Mouse (Mus musculus) subcutaneous adipose tissue, adult 2 months (tissue): ENCODE results near the gene Jph4. TPM values are rescaled to one million over a fixed set of nuclear protein-coding genes. Genes with fewer than 3 reads are reported as not detected.

Experiments
- polyA plus RNA-seq: library from polyadenylated mRNA; depleted of rRNA; stranded (reverse); fragments of >200 nt; gene quantifications from 2 replicates; pipeline ENCODE4 v1.2.3, GENCODE M21; 2012; ENCODE audit warnings: low replicate concordance; rRNA removed

Gene Jph4
- 0.60 and 9.7 TPM in 2 replicates for polyA plus RNA-seq

DNA sequence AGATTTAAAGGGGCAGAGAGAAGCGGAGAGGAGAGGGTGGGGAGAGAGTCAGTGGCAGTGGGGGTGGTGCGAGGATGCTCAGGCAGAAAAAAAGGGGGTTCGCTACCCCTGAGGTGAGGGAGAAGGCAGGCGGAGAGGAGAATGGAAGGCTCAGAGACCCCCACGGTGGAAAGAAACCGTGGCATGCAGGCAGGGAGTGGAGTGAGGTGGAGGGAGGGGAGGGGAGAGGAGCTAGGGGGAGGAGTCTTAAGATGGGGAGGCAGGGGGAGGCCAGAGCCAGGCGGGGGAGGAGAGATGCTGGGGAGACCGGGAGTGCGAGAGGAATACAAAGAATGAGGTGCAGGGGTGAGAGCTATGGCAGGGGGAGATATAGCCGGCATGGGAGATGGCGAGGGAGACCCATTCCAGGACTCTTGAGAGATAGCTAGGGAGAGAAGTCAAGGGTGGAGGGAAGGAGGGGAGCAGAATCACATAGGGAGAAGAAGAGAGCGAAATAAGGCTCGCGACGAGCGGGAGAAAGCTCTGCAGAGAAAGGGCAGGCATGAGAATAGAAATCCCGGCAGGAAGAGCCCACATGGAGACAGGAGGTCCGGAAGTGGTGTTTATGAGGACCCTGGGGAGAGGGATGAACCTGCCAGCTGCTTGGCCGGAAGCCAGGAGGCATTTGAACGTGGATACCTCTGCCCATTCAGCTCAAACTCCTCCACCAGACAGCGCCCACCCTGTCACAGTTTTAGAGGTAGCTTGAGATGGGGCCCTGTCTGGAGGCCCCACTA lies at the start of gene Jph4:
Gene Jph4, minus strand, starts transcription at position 511 of the 776 bp plus-strand sequence.

DNA sequence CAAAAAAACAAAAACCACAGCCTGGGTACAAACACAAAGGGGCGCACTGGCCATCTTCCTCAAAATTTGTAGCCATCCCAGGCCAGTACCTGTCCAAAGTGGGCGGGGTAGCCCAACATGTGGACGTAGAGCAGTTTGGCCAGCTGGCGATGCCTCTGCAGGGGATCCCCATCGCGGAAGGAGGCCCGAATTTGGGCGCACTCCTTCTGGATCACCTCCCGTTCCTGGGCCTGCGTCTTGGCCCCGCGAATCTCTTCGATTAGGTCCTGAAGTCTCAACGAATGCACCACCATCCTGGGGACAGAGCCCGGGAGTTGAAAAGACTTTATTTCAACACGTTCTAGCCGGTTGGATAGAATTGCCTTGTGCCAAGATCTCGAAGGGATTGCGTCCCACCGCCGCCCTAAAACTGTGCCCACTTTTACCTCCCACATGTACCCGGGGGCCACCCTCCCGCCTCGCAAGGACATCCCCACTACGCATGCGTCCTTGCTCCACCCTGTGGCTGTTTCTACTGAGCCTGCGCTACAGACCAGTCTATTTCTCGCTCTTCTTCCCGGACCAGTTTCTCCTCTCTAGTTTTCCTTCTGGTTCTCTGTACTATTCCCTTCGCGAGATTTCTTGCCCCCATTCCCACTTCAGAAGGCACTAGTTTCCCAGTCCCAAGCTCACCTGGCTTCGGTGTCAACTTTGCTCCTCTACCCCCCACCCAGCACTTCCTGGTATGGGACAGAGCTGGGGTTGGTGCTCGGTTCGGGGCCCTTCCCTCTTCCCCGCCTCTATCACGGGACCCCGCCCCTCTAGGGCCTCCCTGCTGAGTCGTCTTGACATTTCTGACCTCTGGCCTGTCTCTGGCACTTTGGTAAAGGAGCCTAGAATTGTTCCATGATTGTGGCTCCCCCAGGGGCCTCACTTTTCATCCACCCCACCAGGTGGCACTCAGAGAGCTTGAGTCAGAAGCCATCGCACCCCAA lies 10.6 kb downstream of the Jph4 start, which contains the start of gene Ap1g2:
Gene Ap1g2, minus strand, starts transcription at position 758 of the 974 bp plus-strand sequence.

DNA sequence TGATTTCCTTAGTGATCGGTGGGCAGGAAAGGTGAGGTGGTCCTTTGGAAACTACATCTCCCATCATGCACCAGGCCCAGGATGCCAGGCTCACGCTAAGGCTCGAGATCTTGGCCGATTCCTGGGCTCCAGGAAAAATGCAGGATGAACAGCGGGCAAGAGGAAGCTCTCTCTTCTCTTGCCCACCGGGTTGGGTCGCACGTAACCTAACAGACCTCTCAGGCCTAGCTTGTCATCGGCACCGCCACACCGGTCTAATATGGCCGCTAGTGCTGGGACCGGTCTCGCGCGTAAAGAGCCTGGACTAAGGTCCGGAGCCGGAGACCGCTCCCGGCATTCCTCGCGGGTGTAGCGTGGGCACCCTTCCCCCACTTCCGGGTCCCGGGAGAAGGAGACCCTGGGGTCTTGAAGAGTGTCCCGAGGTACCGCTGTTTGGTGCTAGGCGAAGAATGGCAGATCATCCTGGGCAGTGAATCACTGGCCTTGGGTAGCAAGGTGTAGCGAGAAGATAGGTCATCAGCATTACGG lies 22.0 kb downstream of the Jph4 start, which contains the start of gene Thtpa:
Gene Thtpa, plus strand, starts transcription at position 81 of the 528 bp plus-strand sequence.

DNA sequence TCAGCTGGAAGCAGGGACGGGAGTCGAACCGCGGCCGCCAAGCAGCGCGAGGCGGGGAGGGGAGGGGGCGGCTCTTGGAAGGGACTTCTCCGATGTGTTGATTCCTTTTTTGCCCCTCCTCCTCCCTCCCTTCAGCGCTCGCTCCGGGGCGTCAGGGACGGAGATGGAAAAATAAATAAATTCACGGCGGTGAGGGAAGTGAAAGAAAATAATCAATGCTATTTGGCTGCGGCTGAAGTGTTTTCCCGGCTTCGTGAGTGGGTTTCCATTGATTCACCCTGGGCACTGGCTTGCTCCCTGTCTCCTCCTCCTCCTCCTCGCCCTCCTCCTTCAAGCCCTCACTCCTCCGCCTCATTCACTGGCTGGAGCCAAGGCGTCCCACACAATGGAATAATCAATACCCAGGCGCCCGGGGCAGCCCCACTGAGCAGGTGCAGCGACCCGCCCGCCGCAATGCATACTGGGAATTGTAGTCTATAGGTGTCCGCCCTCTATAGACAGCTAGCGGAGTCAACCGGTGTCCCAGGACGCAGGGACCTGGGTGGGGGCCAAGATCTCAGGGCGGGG lies 24.6 kb downstream of the Jph4 start, which contains the start of gene Zfhx2:
Gene Zfhx2, minus strand, starts transcription at position 314 of the 567 bp plus-strand sequence.

Other genes with a start within 250 kb of the Jph4 start
- gene Homez, start 246.0 kb downstream of the Jph4 start, polyA plus RNA-seq, result 7.0 and 8.3 TPM in 2 replicates
- 26.2 and 28.9 TPM in 2 replicates for gene Ppp1r3e, start 239.4 kb downstream of the Jph4 start, polyA plus RNA-seq
- 69.8 and 79.4 TPM in 2 replicates for gene Bcl2l2, start 233.6 kb downstream of the Jph4 start, polyA plus RNA-seq
- 3.5 TPM in 1 of 2 replicates, not detected in the other for gene Gm20521, start 233.5 kb downstream of the Jph4 start, polyA plus RNA-seq
- gene Pabpn1, start 224.4 kb downstream of the Jph4 start, polyA plus RNA-seq, result 151 and 188 TPM in 2 replicates
- gene Slc22a17, start 203.8 kb downstream of the Jph4 start, polyA plus RNA-seq, result 69.2 and 135 TPM in 2 replicates
- 27.8 and 56.0 TPM in 2 replicates for gene Efs, start 190.8 kb downstream of the Jph4 start, polyA plus RNA-seq
- not detected in 2 replicates for gene Il25, start 184.2 kb downstream of the Jph4 start, polyA plus RNA-seq
- 1.2 and 2.3 TPM in 2 replicates for gene Cmtm5, start 180.7 kb downstream of the Jph4 start, polyA plus RNA-seq
- 0.37 TPM in 1 of 2 replicates, not detected in the other for gene Myh6, start 150.0 kb downstream of the Jph4 start, polyA plus RNA-seq
- gene Gm17428, start 140.0 kb downstream of the Jph4 start, polyA plus RNA-seq, result not detected in 2 replicates
- gene Myh7, start 122.3 kb downstream of the Jph4 start, polyA plus RNA-seq, result 0.03 TPM in 1 of 2 replicates, not detected in the other
- gene Ngdn, start 101.5 kb downstream of the Jph4 start, polyA plus RNA-seq, result 14.0 and 16.3 TPM in 2 replicates
- 0.57 and 1.7 TPM in 2 replicates for gene Zfhx2, start 24.6 kb downstream of the Jph4 start, polyA plus RNA-seq
- gene Thtpa, start 22.2 kb downstream of the Jph4 start, polyA plus RNA-seq, result 9.1 and 14.5 TPM in 2 replicates
- gene Ap1g2, start 10.3 kb downstream of the Jph4 start, polyA plus RNA-seq, result 39.1 and 40.8 TPM in 2 replicates
- not detected in 2 replicates for gene Dhrs2, start 105.1 kb upstream of the Jph4 start, polyA plus RNA-seq